Mouse (Mus musculus) spleen, adult 18-20 months (tissue): ENCODE results near the gene Prdm16.

Source experiments
- DNase-seq, 2 experiments: peaks; one replicate each; pipeline ENCODE4 v3.0.0; 2022; ENCODE audit warnings: mixed read lengths in 2 of 2

The Prdm16 gene

GRCm38 (mm10) chr4:154506774-154507435 lies 129.8 kb downstream of the Prdm16 start:
- DNase-seq: no peak

DNA sequence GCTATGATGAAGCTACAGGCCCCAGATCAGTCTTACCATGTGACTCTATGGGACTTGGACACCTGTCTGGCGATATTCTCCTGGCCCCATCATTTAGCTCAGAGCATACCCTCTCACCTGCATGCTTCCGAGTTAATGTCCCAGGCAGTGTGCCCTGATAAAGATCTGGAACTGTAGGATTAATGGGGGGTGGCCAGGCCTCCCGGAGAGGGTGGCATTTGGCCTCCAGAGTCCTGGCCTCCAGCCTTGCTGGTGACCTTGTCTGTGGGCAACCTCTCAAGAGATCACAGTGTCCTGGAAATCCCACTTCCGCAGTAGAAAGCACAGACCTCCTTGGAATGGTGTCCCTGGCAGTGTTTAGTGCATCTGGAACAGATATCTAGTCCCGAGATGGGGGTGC lies 131.4 kb downstream of the Prdm16 start:
- no peak for DNase-seq

- no peak for DNase-seq
Observed at GRCm38 (mm10) chr4:154503260-154503829, 133.3 kb downstream of the Prdm16 start.

DNA sequence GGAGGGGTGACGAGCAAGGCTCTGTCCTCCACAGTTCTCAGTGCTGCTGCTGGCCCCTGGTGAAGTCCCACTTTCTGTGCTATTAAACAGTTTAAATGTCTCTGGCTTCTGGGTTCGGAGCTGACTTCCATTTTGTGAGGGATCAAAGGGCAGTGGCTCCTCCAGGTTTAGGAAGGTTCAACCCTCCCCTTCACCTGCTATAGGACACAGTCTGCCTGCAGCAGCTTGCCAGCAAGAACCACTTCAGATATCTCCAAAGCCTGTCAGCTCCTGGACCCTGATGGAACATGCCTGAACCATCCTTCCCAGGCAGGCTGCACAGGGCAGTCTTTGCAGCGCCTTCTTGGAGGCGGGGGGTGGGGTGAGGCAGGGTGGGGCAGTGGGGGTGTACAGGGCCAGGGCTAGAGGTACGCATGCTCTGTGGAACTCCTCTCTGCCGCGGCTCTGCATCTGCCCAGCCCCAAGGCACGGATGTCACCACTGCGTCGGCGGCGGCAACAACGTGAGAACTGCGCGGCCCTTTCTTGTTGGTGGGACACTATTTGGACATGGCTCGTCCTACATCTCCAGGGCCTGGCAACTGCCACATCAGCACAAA lies 134.2 kb downstream of the Prdm16 start:
- DNase-seq: no peak

DNA sequence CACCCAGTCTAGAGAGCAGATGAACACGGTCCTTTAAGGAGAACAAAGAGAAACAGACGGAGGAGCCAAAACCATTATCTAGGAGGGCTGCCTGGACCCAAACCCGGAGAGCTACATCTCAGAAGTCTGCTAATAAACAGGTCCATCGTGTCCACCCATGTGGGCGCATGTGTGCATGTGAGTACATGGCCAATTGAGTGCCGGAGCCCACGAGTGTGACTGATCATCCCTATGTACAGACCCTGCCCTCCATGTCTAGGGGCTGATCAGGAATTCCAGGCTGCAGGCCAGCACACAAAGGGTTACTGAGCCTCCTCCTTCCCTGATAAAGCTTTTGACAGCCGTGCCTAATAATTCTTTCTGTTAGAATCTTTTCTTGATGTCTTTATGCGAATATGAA lies 136.0 kb downstream of the Prdm16 start:
- no peak for DNase-seq

- DNase-seq: no peak
Observed at GRCm38 (mm10) chr4:154499701-154500523, 136.8 kb downstream of the Prdm16 start.

GRCm38 (mm10) chr4:154497423-154498175 lies 139.1 kb downstream of the Prdm16 start:
- no peak for DNase-seq

- peak; percentile 37 to 39 for DNase-seq
Observed at GRCm38 (mm10) chr4:154496991-154497390, 139.7 kb downstream of the Prdm16 start.

- DNase-seq: no peak
Observed at GRCm38 (mm10) chr4:154496522-154496921, 140.2 kb downstream of the Prdm16 start.

DNA sequence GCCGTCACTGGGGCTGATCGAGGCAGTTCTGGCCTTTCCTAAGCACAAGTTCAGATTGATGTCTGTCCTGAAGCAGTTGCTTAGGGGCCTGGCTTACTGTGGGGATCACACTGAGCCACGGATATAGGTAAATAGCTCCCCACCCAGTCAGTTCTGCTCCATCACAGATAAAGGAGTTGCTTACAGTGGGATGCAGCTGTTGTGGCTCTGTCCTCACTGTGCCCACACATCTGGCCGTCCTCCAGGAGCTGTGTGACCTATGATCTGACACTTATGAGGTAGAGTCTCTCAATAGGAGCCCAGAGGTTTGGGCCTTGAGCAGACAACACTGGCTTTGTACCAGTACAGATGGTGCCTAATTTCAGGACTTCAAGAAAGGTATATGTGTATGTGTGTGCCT lies 142.7 kb downstream of the Prdm16 start:
- DNase-seq: no peak

GRCm38 (mm10) chr4:154492714-154493121 lies 144.0 kb downstream of the Prdm16 start:
- no peak for DNase-seq

DNA sequence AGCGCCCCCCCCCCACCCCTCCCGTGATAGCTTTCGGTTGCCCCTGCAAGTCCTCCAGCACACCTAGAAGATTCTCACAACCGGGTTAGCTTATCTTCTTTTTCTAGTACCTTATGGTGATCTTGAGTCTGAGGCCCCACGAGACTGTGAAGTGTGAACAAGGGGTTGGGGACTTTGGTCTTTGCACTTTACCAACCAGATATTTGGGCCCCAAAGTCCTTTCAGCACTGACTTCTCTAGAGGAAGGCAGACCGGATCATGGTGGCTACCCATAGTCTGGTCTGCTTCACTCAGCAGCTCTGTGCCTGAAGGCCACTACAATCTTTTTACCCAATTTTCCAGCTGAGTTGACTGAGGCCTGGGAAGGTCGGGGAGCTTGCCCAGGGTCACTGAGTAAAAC lies 144.4 kb downstream of the Prdm16 start:
- no peak for DNase-seq

DNA sequence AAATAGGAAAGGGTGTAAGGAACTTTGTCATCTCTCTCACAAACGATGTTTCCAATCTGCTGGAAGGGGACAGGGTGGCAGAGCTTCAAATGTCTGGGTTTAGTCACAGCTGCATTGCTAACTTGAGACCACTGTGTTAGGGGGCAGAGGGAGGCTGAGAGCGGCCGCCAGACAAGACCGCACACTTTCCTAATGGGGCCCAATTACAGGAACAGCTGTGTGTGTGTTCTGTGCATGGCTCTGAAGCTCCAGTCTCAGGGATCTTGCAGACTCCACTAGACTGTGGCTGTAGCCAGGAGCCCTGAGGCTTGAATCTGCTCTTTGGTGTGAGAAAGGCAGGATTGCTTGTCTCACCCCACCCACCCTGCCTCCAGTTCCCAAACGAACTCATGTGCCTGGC lies 148.6 kb downstream of the Prdm16 start:
- DNase-seq: no peak

DNA sequence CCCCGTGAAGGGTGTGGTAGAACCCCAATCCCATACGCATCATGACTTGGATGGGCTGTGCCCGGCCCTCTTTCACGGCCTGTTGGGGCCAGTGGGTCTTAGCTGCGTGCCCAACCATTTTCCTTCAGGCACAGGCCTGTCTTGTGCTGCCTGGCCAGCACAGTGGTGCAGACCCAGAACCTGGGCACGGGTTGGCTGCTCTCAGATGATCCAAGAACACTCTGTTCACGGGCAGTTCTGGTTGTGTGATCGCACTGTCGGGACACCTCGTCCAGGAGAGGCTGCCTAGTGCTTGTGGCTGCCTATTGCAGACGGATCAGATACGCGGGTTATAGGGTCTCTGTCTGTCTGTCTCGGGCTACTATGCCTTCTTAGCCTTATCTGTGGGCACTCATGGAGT lies 154.0 kb downstream of the Prdm16 start:
- DNase-seq: no peak

DNA sequence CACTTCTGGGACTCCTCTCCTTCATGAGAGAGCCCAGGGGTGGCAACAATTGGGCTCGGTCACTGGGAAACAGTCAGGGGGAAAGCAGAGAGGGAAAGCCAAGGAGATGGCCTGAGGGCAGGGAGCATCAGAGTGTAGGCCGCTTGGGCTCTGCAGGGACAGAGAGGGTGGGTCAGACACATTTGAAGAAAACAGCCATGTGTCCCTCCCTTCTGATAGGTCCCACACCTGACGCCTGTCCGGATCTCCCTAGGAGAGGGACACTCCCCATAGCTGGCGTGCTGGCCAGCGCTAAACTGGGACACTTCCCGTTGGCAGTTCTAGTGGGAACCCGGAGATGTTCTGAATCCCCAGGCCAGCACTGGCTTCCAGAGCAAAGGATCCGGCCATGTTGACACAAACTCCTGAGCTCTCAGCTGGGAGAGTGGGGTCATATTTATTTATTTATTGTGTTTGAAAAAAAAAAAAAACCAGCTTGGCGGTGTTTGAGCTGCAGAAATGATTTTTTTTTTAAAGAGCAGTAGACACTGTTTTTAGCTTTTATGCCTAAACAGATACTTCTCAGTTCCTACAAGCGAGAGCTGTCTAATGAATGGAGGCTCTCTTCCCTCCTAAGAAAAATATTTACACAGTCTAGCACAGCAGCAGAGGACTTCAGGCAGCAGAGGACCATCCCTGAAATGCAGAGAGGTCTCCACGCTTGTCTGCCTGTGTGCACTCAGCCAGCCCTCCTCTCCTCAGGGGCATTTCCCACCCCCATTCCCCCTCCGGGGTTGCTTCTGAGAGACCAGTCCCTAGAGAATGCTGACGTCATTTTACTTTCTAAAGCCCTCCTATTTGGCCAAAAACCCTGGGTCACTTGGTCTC lies 154.7 kb downstream of the Prdm16 start:
- no peak for DNase-seq

DNA sequence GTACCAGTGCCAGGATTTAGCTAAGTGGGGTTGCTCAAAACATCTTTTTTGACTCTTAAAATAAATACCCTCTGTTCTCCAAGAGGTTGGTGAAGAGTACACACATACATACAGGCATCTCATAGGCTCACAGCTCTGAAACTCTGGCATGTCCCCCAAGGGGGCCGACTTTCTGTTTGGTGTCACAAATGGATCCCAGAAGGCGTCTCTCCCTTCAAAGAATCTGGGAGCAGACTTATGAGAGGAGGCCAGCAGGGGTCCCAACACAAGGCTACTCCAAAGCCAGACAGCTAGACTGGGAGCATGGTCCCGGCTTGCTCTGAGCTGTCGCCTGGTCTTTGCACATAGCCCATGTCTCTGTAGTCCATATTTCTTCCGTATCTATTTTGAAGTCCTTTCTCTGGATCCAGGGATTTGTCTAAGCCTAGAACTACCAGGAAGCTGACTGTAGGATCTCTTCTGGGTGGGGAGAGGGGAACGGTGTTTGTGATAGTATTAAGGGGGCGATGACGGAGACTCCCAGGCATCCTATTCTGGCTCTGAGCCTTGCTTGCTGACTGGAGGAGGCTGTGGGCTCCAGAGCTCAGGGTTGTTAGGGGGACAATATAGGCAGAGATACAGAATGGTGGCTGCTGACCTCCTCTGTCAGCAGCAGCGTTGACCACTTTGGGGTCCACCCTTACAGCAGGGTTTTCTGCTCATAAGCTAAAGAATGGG lies 156.0 kb downstream of the Prdm16 start:
- no peak for DNase-seq

DNA sequence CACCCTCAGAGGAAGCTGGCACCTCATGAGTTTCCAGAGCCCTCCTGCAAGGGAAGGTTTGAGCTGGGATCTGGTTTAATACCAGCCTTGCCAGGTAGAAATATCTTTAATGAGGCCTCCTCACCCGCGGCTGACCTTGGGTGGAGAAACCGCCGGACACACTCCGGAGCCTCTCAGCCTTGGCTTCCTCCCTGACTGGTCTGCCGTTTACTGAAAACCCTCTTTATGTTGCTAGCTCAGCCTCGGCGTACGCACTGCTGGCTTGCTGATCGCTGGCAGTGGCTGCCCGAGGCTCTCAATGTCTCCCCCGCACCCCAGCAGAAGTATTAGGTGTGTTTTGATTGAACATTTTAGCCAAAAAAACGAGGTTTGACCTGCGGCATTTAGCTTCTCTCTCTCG lies 156.5 kb downstream of the Prdm16 start:
- DNase-seq: no peak

- DNase-seq: no peak
Observed at GRCm38 (mm10) chr4:154478933-154479613, 157.6 kb downstream of the Prdm16 start.

DNA sequence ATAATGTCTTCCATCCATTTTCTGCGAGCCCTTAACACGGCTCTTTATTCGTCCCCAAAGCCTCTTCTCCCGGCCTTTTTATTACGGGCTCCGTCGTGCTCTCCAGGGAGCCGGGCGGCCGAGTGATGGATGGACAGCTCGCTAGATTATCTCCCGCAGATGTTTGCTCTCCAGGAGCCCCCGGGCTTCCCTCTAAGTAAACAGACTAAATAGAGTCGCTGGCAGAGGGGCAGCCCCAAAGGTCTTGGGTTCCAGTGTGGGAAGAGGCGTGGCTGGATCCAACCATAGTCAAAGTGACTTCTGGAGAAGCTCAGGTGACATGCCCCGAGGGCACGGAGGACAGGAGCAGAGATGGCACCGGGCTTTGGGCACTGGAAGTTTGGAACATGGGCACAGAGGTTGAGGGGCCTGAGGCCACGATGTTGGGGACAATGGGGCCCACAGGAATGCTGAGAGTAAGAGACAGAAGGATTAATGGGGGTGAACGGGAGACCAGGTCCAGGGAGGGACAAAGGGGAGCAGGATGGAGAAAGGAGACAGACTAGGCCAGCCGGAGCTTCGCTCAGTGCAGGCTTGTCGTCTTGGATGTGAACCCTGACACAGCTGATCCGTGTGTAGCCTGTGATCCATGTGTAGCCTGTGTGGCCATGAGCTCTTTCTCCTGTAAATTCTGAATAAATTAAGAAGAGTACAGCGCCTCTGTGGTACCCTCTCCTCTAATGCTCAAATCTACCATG lies 162.9 kb downstream of the Prdm16 start:
- DNase-seq: no peak

DNA sequence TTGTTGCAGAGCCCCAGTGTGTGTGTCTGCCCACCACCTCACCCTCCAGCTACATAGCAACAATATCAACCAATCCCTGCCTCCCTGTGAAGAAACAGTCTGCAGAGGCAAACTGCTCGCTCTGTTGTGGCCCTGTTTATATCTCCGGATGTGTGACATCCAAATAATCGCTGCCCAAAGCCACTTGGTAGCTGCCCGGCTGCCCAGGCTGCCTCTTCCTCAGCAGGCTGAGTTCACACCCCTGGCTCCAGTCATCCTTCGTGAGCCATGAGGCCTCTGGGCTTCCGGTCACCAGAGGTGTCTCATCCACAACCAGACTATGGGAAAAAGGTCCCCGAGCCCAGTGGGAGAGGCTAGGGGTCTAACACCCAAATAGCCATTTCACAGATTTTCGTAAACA lies 164.1 kb downstream of the Prdm16 start:
- DNase-seq: no peak
